Mouse (Mus musculus): ENCODE data around the gene Slc25a10. TPM values are rescaled to one million over a fixed set of nuclear protein-coding genes. Genes with fewer than 3 reads are reported as not detected.

The Slc25a10 gene
- 100 to 1,000 TPM; 118 to 126 TPM for polyA plus RNA-seq (2012; fragmentation: generic; extraction: Trizol)

GRCm38 (mm10) chr11:120491317-120492023 lies at the start of gene Slc25a10:
Gene Slc25a10 (plus strand): TSS chr11:120491840.

GRCm38 (mm10) chr11:120442344-120442743 lies 49.3 kb upstream of the Slc25a10 start, which contains the start of gene Tspan10:
Gene Tspan10 (plus strand): TSS chr11:120442644.

GRCm38 (mm10) chr11:120453306-120453705 lies 38.3 kb upstream of the Slc25a10 start, which contains the start of gene Pde6g:
Gene Pde6g (minus strand): TSS chr11:120453500.

GRCm38 (mm10) chr11:120457772-120458751 lies 33.6 kb upstream of the Slc25a10 start, which contains the start of the genes Oxld1 and Ccdc137:
Gene Oxld1 (minus strand): TSS chr11:120458068.
Gene Ccdc137 (plus strand): TSS chr11:120458115.

GRCm38 (mm10) chr11:120467051-120467735 lies 24.4 kb upstream of the Slc25a10 start, which contains the start of gene Arl16:
Gene Arl16 (minus strand): TSS chr11:120467607.

GRCm38 (mm10) chr11:120484265-120484981 lies 7.2 kb upstream of the Slc25a10 start, which contains the start of gene Mrpl12:
Gene Mrpl12 (plus strand): TSS chr11:120484613.

GRCm38 (mm10) chr11:120530085-120530964 lies 38.7 kb downstream of the Slc25a10 start, which contains the start of gene Gcgr:
Gene Gcgr (plus strand): TSS chr11:120530699.

Other genes starting within 250 kb of the Slc25a10 start
- gene Actg1, start 143.3 kb upstream of the Slc25a10 start, polyA plus RNA-seq (2012; fragmentation: generic; extraction: Trizol) = 1,000 to 10,000 TPM; 3,031 to 5,204 TPM
- gene Fscn2, start 130.3 kb upstream of the Slc25a10 start, polyA plus RNA-seq (2012; fragmentation: generic; extraction: Trizol) = under 1 TPM; 0.45 to 0.54 TPM
- gene Faap100, start 113.1 kb upstream of the Slc25a10 start, polyA plus RNA-seq (2012; fragmentation: generic; extraction: Trizol) = 10 to 100 TPM; 28.8 to 30.5 TPM
- gene Nploc4, start 54.1 kb upstream of the Slc25a10 start, polyA plus RNA-seq (2012; fragmentation: generic; extraction: Trizol) = 10 to 100 TPM; 34.7 to 46.1 TPM
- under 1 TPM in 1 of 2 experiments, not detected in 1; 0.02 TPM for gene Tspan10, start 49.2 kb upstream of the Slc25a10 start, polyA plus RNA-seq (2012; fragmentation: generic; extraction: Trizol)
- gene Pde6g, start 38.3 kb upstream of the Slc25a10 start, polyA plus RNA-seq (2012; fragmentation: generic; extraction: Trizol) = 1 to 10 TPM in 1 of 2 experiments, under 1 TPM in 1; 0.06 to 1.0 TPM
- 10 to 100 TPM; 18.6 to 34.7 TPM for gene Oxld1, start 33.8 kb upstream of the Slc25a10 start, polyA plus RNA-seq (2012; fragmentation: generic; extraction: Trizol)
- gene Ccdc137, start 33.7 kb upstream of the Slc25a10 start, polyA plus RNA-seq (2012; fragmentation: generic; extraction: Trizol) = 10 to 100 TPM in 1 of 2 experiments, 1 to 10 TPM in 1; 7.9 to 22.4 TPM
- gene Arl16, start 24.2 kb upstream of the Slc25a10 start, polyA plus RNA-seq (2012; fragmentation: generic; extraction: Trizol) = 10 to 100 TPM; 29.8 to 44.2 TPM
- gene Mrpl12, start 7.2 kb upstream of the Slc25a10 start, polyA plus RNA-seq (2012; fragmentation: generic; extraction: Trizol) = 100 to 1,000 TPM; 146 to 509 TPM
- gene Gcgr, start 38.9 kb downstream of the Slc25a10 start, polyA plus RNA-seq (2012; fragmentation: generic; extraction: Trizol) = under 1 TPM in 1 of 2 experiments, not detected in 1; 0.08 TPM
- gene Mcrip1, start 57.9 kb downstream of the Slc25a10 start, polyA plus RNA-seq (2012; fragmentation: generic; extraction: Trizol) = 100 to 1,000 TPM; 245 to 382 TPM
- gene Ppp1r27, start 59.3 kb downstream of the Slc25a10 start, polyA plus RNA-seq (2012; fragmentation: generic; extraction: Trizol) = under 1 TPM; 0.25 to 0.63 TPM
- 1,000 to 10,000 TPM in 1 of 2 experiments, 100 to 1,000 TPM in 1; 703 to 1,073 TPM for gene P4hb, start 81.4 kb downstream of the Slc25a10 start, polyA plus RNA-seq (2012; fragmentation: generic; extraction: Trizol)
- gene Arhgdia, start 89.8 kb downstream of the Slc25a10 start, polyA plus RNA-seq (2012; fragmentation: generic; extraction: Trizol) = 1,000 to 10,000 TPM; 1,146 to 2,128 TPM
- 100 to 1,000 TPM; 130 to 156 TPM for gene Alyref, start 106.5 kb downstream of the Slc25a10 start, polyA plus RNA-seq (2012; fragmentation: generic; extraction: Trizol)
- gene Anapc11, start 106.6 kb downstream of the Slc25a10 start, polyA plus RNA-seq (2012; fragmentation: generic; extraction: Trizol) = 100 to 1,000 TPM; 274 to 500 TPM
- 1 to 10 TPM in 1 of 2 experiments, under 1 TPM in 1; 0.29 to 1.2 TPM for gene Npb, start 116.6 kb downstream of the Slc25a10 start, polyA plus RNA-seq (2012; fragmentation: generic; extraction: Trizol)
- gene Pcyt2, start 126.1 kb downstream of the Slc25a10 start, polyA plus RNA-seq (2012; fragmentation: generic; extraction: Trizol) = 10 to 100 TPM; 34.5 to 72.4 TPM
- gene Sirt7, start 133.4 kb downstream of the Slc25a10 start, polyA plus RNA-seq (2012; fragmentation: generic; extraction: Trizol) = 10 to 100 TPM; 18.6 to 29.5 TPM
- gene Mafg, start 141.8 kb downstream of the Slc25a10 start, polyA plus RNA-seq (2012; fragmentation: generic; extraction: Trizol) = 10 to 100 TPM; 11.2 to 27.5 TPM
- 10 to 100 TPM; 15.8 to 35.0 TPM for gene Pycr1, start 151.9 kb downstream of the Slc25a10 start, polyA plus RNA-seq (2012; fragmentation: generic; extraction: Trizol)
- not detected for gene Myadml2, start 156.3 kb downstream of the Slc25a10 start, polyA plus RNA-seq (2012; fragmentation: generic; extraction: Trizol)
- 1 to 10 TPM; 5.1 to 6.4 TPM for gene Notum, start 169.3 kb downstream of the Slc25a10 start, polyA plus RNA-seq (2012; fragmentation: generic; extraction: Trizol)
- 100 to 1,000 TPM; 116 to 219 TPM for gene Aspscr1, start 181.1 kb downstream of the Slc25a10 start, polyA plus RNA-seq (2012; fragmentation: generic; extraction: Trizol)
- 100 to 1,000 TPM in 1 of 2 experiments, 10 to 100 TPM in 1; 82.4 to 151 TPM for gene Cenpx, start 221.9 kb downstream of the Slc25a10 start, polyA plus RNA-seq (2012; fragmentation: generic; extraction: Trizol)
- 10 to 100 TPM; 13.4 to 31.9 TPM for gene Lrrc45, start 222.1 kb downstream of the Slc25a10 start, polyA plus RNA-seq (2012; fragmentation: generic; extraction: Trizol)
- 10 to 100 TPM in 1 of 2 experiments, under 1 TPM in 1; 0.85 to 12.5 TPM for gene Rac3, start 229.6 kb downstream of the Slc25a10 start, polyA plus RNA-seq (2012; fragmentation: generic; extraction: Trizol)
- 100 to 1,000 TPM; 170 to 223 TPM for gene Dcxr, start 235.4 kb downstream of the Slc25a10 start, polyA plus RNA-seq (2012; fragmentation: generic; extraction: Trizol)
- gene Cbr2, start 240.3 kb downstream of the Slc25a10 start, polyA plus RNA-seq (2012; fragmentation: generic; extraction: Trizol) = 1,000 to 10,000 TPM in 1 of 2 experiments, 100 to 1,000 TPM in 1; 150 to 1,096 TPM

All from C3H10T1/2 (cell line).